Mouse (Mus musculus) MEL (cell line): ENCODE results near the gene Ubap2l. TPM values are rescaled to one million over a fixed set of nuclear protein-coding genes. Genes with fewer than 3 reads are reported as not detected.

Source experiments
- DNase-seq: peaks from one replicate; pipeline ENCODE4 v3.0.0; 2011; ENCODE audit warnings: low read depth, low spot score
- H3K27ac ChIP-seq: 2 replicates; pipeline ENCODE4 v1.5.1; 2012; ENCODE audit warnings: low read depth, mild to moderate bottlenecking, control low read depth, low read length, moderate library complexity; ENCODE audit not compliant: control insufficient read depth
- H3K27me3 ChIP-seq, 2 experiments: fragments of 150-350 bp in 1 of 2; sonication (generic) in 1 of 2; 2 replicates each; pipeline ENCODE4 v1.6.1; 2012; ENCODE audit warnings: low read length in 2 of 2, mild to moderate bottlenecking in 2 of 2, improper control_type of control experiment in 1 of 2, moderate library complexity in 1 of 2; ENCODE audit not compliant: insufficient read depth in 2 of 2, control insufficient read depth in 1 of 2
- H3K36me3 ChIP-seq, 2 experiments: 2 replicates each; pipeline ENCODE4 v1.6.1; 2012 to 2014; ENCODE audit warnings: low read length in 2 of 2, improper control_type of control experiment in 1 of 2, inconsistent platforms in 1 of 2, mild to moderate bottlenecking in 1 of 2; ENCODE audit not compliant: insufficient read depth in 2 of 2, control insufficient read depth in 1 of 2
- H3K4me1 ChIP-seq, 2 experiments: fragments of 150-350 bp in 1 of 2; sonication (generic) in 1 of 2; 2 replicates each; pipeline ENCODE4 v1.6.1; 2012; ENCODE audit warnings: low read length in 2 of 2, improper control_type of control experiment in 1 of 2, mild to moderate bottlenecking in 1 of 2; ENCODE audit not compliant: insufficient read depth in 2 of 2, control insufficient read depth in 1 of 2
- H3K4me3 ChIP-seq, 2 experiments: fragments of 150-350 bp in 1 of 2; sonication (generic) in 1 of 2; 2 replicates each; pipeline ENCODE4 v1.5.1; 2012; ENCODE audit warnings: low read depth in 2 of 2, low read length in 2 of 2, mild to moderate bottlenecking in 2 of 2, moderate library complexity in 2 of 2, control low read depth in 1 of 2, improper control_type of control experiment in 1 of 2; ENCODE audit not compliant: control insufficient read depth in 1 of 2, insufficient read depth in 1 of 2
- H3K79me2 ChIP-seq: 2 replicates; pipeline ENCODE4 v1.6.1; 2012; ENCODE audit warnings: mild to moderate bottlenecking, low read length, moderate library complexity; ENCODE audit not compliant: control insufficient read depth, poor library complexity, insufficient read depth
- H3K9ac ChIP-seq: 2 replicates; pipeline ENCODE4 v1.6.1; 2012; ENCODE audit warnings: low read depth, mild to moderate bottlenecking, control low read depth, low read length, moderate library complexity; ENCODE audit not compliant: control insufficient read depth, poor library complexity, severe bottlenecking
- H3K9me3 ChIP-seq: fragments of 150-350 bp; sonication (generic); replicated peaks from 2 replicates; pipeline ENCODE4 v1.6.1; 2012; ENCODE audit warnings: mild to moderate bottlenecking, low read length, improper control_type of control experiment, moderate library complexity; ENCODE audit not compliant: insufficient read depth
- BHLHE40 ChIP-seq: IDR thresholded peaks from 2 replicates; pipeline ENCODE4 v1.6.1; 2012; ENCODE audit warnings: low read depth, mild to moderate bottlenecking, inconsistent platforms, low read length, improper control_type of control experiment, borderline replicate concordance
- CHD1 ChIP-seq: IDR thresholded peaks from 2 replicates; pipeline ENCODE4 v1.6.1; 2012; ENCODE audit warnings: low read depth, mild to moderate bottlenecking, inconsistent platforms, low read length, improper control_type of control experiment
- CHD2 ChIP-seq: IDR thresholded peaks from 2 replicates; pipeline ENCODE4 v1.6.1; 2011; ENCODE audit warnings: low read length, improper control_type of control experiment
- E2F4 ChIP-seq: IDR thresholded peaks from 2 replicates; pipeline ENCODE4 v1.6.1; 2011; ENCODE audit warnings: low read depth, low read length, improper control_type of control experiment, borderline replicate concordance
- ELF1 ChIP-seq: IDR thresholded peaks from 2 replicates; pipeline ENCODE4 v1.6.1; 2014; ENCODE audit warnings: low read depth, mild to moderate bottlenecking, inconsistent platforms, low read length, improper control_type of control experiment, moderate library complexity
- EP300 ChIP-seq, 2 experiments: IDR thresholded peaks; 2 replicates each; pipeline ENCODE4 v1.6.1; 2011; ENCODE audit warnings: improper control_type of control experiment in 2 of 2, low read length in 2 of 2, low read depth in 1 of 2, mild to moderate bottlenecking in 1 of 2
- GABPA ChIP-seq: IDR thresholded peaks from 2 replicates; pipeline ENCODE4 v1.6.1; 2012; ENCODE audit warnings: low read depth, mild to moderate bottlenecking, inconsistent platforms, low read length, improper control_type of control experiment, moderate library complexity
- GATA1 ChIP-seq: IDR thresholded peaks from 2 replicates; pipeline ENCODE4 v1.6.1; 2011; ENCODE audit warnings: low read depth, low read length, improper control_type of control experiment
- HCFC1 ChIP-seq: IDR thresholded peaks from 2 replicates; pipeline ENCODE4 v1.6.1; 2012; ENCODE audit warnings: low read depth, mild to moderate bottlenecking, inconsistent platforms, low read length, improper control_type of control experiment, moderate library complexity
- JUND ChIP-seq: IDR thresholded peaks from 2 replicates; pipeline ENCODE4 v1.6.1; 2011; ENCODE audit warnings: low read depth, mild to moderate bottlenecking, improper control_type of control experiment, low read length
- MAFK ChIP-seq: IDR thresholded peaks from 2 replicates; pipeline ENCODE4 v1.6.1; 2011; ENCODE audit warnings: low read depth, mild to moderate bottlenecking, low read length, improper control_type of control experiment, borderline replicate concordance
- MAX ChIP-seq: IDR thresholded peaks from 2 replicates; pipeline ENCODE4 v1.6.1; 2011; ENCODE audit warnings: low read length, improper control_type of control experiment
- MAZ ChIP-seq: IDR thresholded peaks from 2 replicates; pipeline ENCODE4 v1.6.1; 2012; ENCODE audit warnings: low read depth, mild to moderate bottlenecking, inconsistent platforms, low read length, improper control_type of control experiment
- MEF2A ChIP-seq: IDR thresholded peaks from 2 replicates; pipeline ENCODE4 v1.6.1; 2014; ENCODE audit warnings: low read depth, mild to moderate bottlenecking, inconsistent platforms, low read length, improper control_type of control experiment; ENCODE audit not compliant: poor library complexity, insufficient replicate concordance, severe bottlenecking; ENCODE audit errors: extremely low read depth
- MXI1 ChIP-seq: IDR thresholded peaks from 2 replicates; pipeline ENCODE4 v1.6.1; 2011; ENCODE audit warnings: mild to moderate bottlenecking, low read depth, low read length, improper control_type of control experiment
- MYB ChIP-seq: IDR thresholded peaks from 2 replicates; pipeline ENCODE4 v1.6.1; 2011; ENCODE audit warnings: mild to moderate bottlenecking, low read depth, low read length, improper control_type of control experiment
- MYC ChIP-seq: IDR thresholded peaks from 2 replicates; pipeline ENCODE4 v1.6.1; 2011; ENCODE audit warnings: low read depth, mild to moderate bottlenecking, low read length, improper control_type of control experiment, moderate library complexity
- NELFE ChIP-seq: IDR thresholded peaks from 2 replicates; pipeline ENCODE4 v1.6.1; 2011; ENCODE audit warnings: low read depth, low read length, improper control_type of control experiment
- NRF1 ChIP-seq: IDR thresholded peaks from 2 replicates; pipeline ENCODE4 v1.6.1; 2014; ENCODE audit warnings: low read depth, mild to moderate bottlenecking, inconsistent platforms, low read length, improper control_type of control experiment, moderate library complexity; ENCODE audit not compliant: poor library complexity, insufficient read depth, severe bottlenecking
- POLR2A ChIP-seq, 2 experiments: IDR thresholded peaks; 2 replicates each; pipeline ENCODE4 v1.6.1; 2011 to 2012; ENCODE audit warnings: low read length in 2 of 2, mild to moderate bottlenecking in 2 of 2, control low read depth in 1 of 2, improper control_type of control experiment in 1 of 2, low read depth in 1 of 2, moderate library complexity in 1 of 2; ENCODE audit not compliant: control insufficient read depth in 1 of 2, insufficient read depth in 1 of 2, poor library complexity in 1 of 2
- POLR2AphosphoS2 ChIP-seq: IDR thresholded peaks from 2 replicates; pipeline ENCODE4 v1.6.1; 2011; ENCODE audit warnings: low read length, improper control_type of control experiment
- POLR2AphosphoS5 ChIP-seq: IDR thresholded peaks from 2 replicates; pipeline ENCODE4 v1.6.1; 2012; ENCODE audit warnings: low read depth, borderline replicate concordance, mild to moderate bottlenecking, inconsistent platforms, low read length, moderate library complexity, mixed read lengths
- RAD21 ChIP-seq: IDR thresholded peaks from 2 replicates; pipeline ENCODE4 v1.6.1; 2011; ENCODE audit warnings: mild to moderate bottlenecking, low read depth, low read length, improper control_type of control experiment
- RCOR1 ChIP-seq: IDR thresholded peaks from 2 replicates; pipeline ENCODE4 v1.6.1; 2012; ENCODE audit warnings: low read depth, mild to moderate bottlenecking, inconsistent platforms, low read length, improper control_type of control experiment
- SIN3A ChIP-seq: IDR thresholded peaks from 2 replicates; pipeline ENCODE4 v1.6.1; 2012; ENCODE audit warnings: low read length, improper control_type of control experiment, inconsistent platforms
- SMC3 ChIP-seq: IDR thresholded peaks from 2 replicates; pipeline ENCODE4 v1.6.1; 2011; ENCODE audit warnings: low read depth, low read length, improper control_type of control experiment
- TAL1 ChIP-seq: IDR thresholded peaks from 2 replicates; pipeline ENCODE4 v1.6.1; 2012; ENCODE audit warnings: mild to moderate bottlenecking, inconsistent platforms, low read length, moderate library complexity, mixed read lengths
- TBP ChIP-seq: IDR thresholded peaks from 2 replicates; pipeline ENCODE4 v1.8.0; 2011; ENCODE audit warnings: low read depth, low read length, improper control_type of control experiment
- UBTF ChIP-seq: IDR thresholded peaks from 2 replicates; pipeline ENCODE4 v1.6.1; 2012; ENCODE audit warnings: low read depth, mild to moderate bottlenecking, inconsistent platforms, low read length, improper control_type of control experiment, moderate library complexity, borderline replicate concordance; ENCODE audit not compliant: insufficient read depth
- USF1 ChIP-seq: IDR thresholded peaks from 2 replicates; pipeline ENCODE4 v1.6.1; 2014; ENCODE audit warnings: low read depth, mild to moderate bottlenecking, inconsistent platforms, low read length, improper control_type of control experiment, moderate library complexity
- USF2 ChIP-seq, 2 experiments: IDR thresholded peaks; 2 replicates each; pipeline ENCODE4 v1.6.1; 2011 to 2012; ENCODE audit warnings: improper control_type of control experiment in 2 of 2, low read length in 2 of 2, borderline replicate concordance in 1 of 2, inconsistent platforms in 1 of 2, low read depth in 1 of 2, mild to moderate bottlenecking in 1 of 2; ENCODE audit not compliant: insufficient read depth in 1 of 2
- ZC3H11A ChIP-seq: IDR thresholded peaks from 2 replicates; pipeline ENCODE4 v1.6.1; 2012; ENCODE audit warnings: low read depth, mild to moderate bottlenecking, inconsistent platforms, low read length, improper control_type of control experiment
- ZKSCAN1 ChIP-seq: IDR thresholded peaks from 2 replicates; pipeline ENCODE4 v1.6.1; 2012; ENCODE audit warnings: low read depth, mild to moderate bottlenecking, inconsistent platforms, low read length, improper control_type of control experiment, moderate library complexity
- ZMIZ1 ChIP-seq: IDR thresholded peaks from 2 replicates; pipeline ENCODE4 v1.6.1; 2012; ENCODE audit warnings: low read depth, mild to moderate bottlenecking, inconsistent platforms, low read length, improper control_type of control experiment, moderate library complexity
- polyA plus RNA-seq, 2 experiments: library from polyadenylated mRNA; stranded (reverse) in 1 of 2; unstranded in 1 of 2; fragments of >175 nt in 1 of 2; fragments of >200 nt in 1 of 2; gene quantifications; 2 replicates each; pipeline versions ENCODE4 v1.2.1 to v1.2.4; 2012; ENCODE audit warnings: low replicate concordance in 2 of 2, low read depth in 1 of 2; ENCODE audit not compliant: insufficient read length in 2 of 2, insufficient read depth in 1 of 2, missing spikeins in 1 of 2
- total RNA-seq: library from RNA; depleted of rRNA; stranded (reverse); fragments of 300-350 nt; gene quantifications from 2 replicates; pipeline ENCODE4 v1.2.3, GENCODE M21; 2012; rRNA removed

The Ubap2l gene
- 102 and 107 TPM in 2 replicates for total RNA-seq
- polyA plus RNA-seq = 100 to 1,000 TPM; 247 to 442 TPM

GRCm38 (mm10) chr3:90052351-90053241 is at the start of gene Ubap2l:
TSS of gene Ubap2l (minus strand) at chr3:90052628.
- peak within 1 kb of the TSS; percentile 99 for H3K9ac ChIP-seq
- peak within 1 kb of the TSS; percentile 94 to 97 for H3K4me3 ChIP-seq
- peaks cover 63% of the 10 kb centered on the region for H3K79me2 ChIP-seq
- H3K27ac ChIP-seq = peak within 1 kb of the TSS; percentile 89
- peaks cover 11 to 14% of the 10 kb centered on the region in 2 experiments for H3K4me1 ChIP-seq
- H3K36me3 ChIP-seq = peaks cover 37 to 50% of the 10 kb centered on the region in 2 experiments
- H3K27me3 ChIP-seq = no peaks in the 10 kb centered on the region
- H3K9me3 ChIP-seq = no peaks in the 10 kb centered on the region
- DNase-seq = peak; percentile 100
- TF ChIP-seq CHD2 = peak; percentile 79
- TF ChIP-seq POLR2A (IDR thresholded peaks at IDR 0.05; ENCODE audit: control insufficient read depth in 1 of 2, insufficient read depth in 1 of 2, low read depth in 1 of 2, low read length in 2 of 2, poor library complexity in 1 of 2) = peak; percentile 63 to 83
- no peak for TF ChIP-seq POLR2AphosphoS5
- no peak for TF ChIP-seq JUND
- TF ChIP-seq TBP = no peak; the same call in none of the 2 replicates
- no peak for TF ChIP-seq ZKSCAN1
- peak; percentile 97 for TF ChIP-seq MYC
- TF ChIP-seq MXI1 = peak; percentile 97
- TF ChIP-seq E2F4 = no peak
- TF ChIP-seq NELFE = peak; percentile 70
- TF ChIP-seq MAZ = peak; percentile 98; the same call in 1 of the 2 replicates
- no peak for TF ChIP-seq GABPA
- TF ChIP-seq MEF2A = 0 out of 2 replicates have a peak, but pooled peaks have one; percentile 12
- TF ChIP-seq MAFK = peak; percentile 50; the same call in 1 of the 2 replicates
- TF ChIP-seq CHD1 = no peak; the same call in 1 of the 2 replicates
- peak; percentile 86 to 95 for TF ChIP-seq USF2 (IDR thresholded peaks at IDR 0.05; ENCODE audit: borderline replicate concordance in 1 of 2, insufficient read depth in 1 of 2, low read depth in 1 of 2, low read length in 2 of 2)
- TF ChIP-seq TAL1 = no peak
- no peak for TF ChIP-seq MYB
- no peak for TF ChIP-seq SMC3
- peak; percentile 96 for TF ChIP-seq SIN3A
- 0 out of 2 replicates have a peak, but pooled peaks have one; percentile 53 for TF ChIP-seq ZMIZ1
- TF ChIP-seq MAX = peak; percentile 91
- TF ChIP-seq ELF1 = peak; percentile 99
- peak; percentile 63 for TF ChIP-seq NRF1
- TF ChIP-seq EP300 (IDR thresholded peaks at IDR 0.05; ENCODE audit: low read depth in 1 of 2, low read length in 2 of 2) = peak in 1 of 2 experiments; percentile 53; a peak in 2 of 4 replicates
- TF ChIP-seq BHLHE40 = peak; percentile 94
- TF ChIP-seq UBTF = no peak
- peak; percentile 41; the same call in 1 of the 2 replicates for TF ChIP-seq RCOR1
- TF ChIP-seq RAD21 = no peak
- no peak for TF ChIP-seq GATA1
- TF ChIP-seq POLR2AphosphoS2 = peak; percentile 68; the same call in 1 of the 2 replicates
- peak; percentile 93 for TF ChIP-seq HCFC1
- no peak for TF ChIP-seq ZC3H11A
- TF ChIP-seq USF1 = peak; percentile 95
